18 mouse cellular contexts compared by ENCODE assay signal in the genomic region with DNA sequence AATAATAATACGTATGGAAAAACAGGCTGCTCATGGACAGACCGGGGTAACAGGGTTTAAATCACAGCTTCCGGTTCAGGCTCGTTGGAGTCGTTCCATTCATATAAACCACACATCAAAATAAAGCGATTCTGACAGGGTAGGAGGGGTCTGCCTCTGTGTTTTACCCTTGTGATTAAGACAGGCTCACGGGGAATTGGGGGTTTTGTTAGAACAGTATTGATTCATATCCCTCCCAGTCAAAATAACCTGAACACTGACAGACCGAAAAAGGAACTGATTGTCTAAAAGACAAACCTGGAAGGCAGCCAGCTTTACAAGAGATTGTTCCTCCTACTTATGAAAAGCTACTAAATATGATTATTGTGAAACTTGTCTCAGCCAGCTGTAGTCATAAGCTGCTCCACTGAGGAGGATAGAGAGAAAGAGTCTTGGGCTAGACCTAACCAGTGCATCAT.
A peak's percentile ranks its signal among the peaks of the same experiment; 100 is the strongest.
DNase-seq lines count a peak whose midpoint lies in the region; ATAC-seq and TF ChIP-seq lines count a peak whose summit lies in the region.
"Had no signal": no experiment of that assay in that cellular context is flagged by ENCODE, and none has a peak within 500 bp of the region (broad histone marks: within the 10 kb centered on the region; RNA-seq: fewer than 3 reads in every experiment).

No protein-coding gene starts in this region.

- H3K9ac ChIP-seq in embryonic facial prominence, embryonic 11.5 days (replicated peaks; ENCODE audit: low read length): no peak overlapping the region
- no peak overlapping the region for H3K9ac ChIP-seq in lung, embryonic 14.5 days
- H3K9ac ChIP-seq: intestine, embryonic 15.5 days; limb, embryonic 13.5 days; midbrain, embryonic 15.5 days had no signal

- H3K4me1 ChIP-seq in embryonic facial prominence, embryonic 11.5 days (ENCODE audit: control insufficient read depth, insufficient read depth, low read length): no peaks in the 10 kb centered on the region
- peaks cover 4% of the 10 kb centered on the region for H3K4me1 ChIP-seq in embryonic facial prominence, embryonic 10.5 days
- no peaks in the 10 kb centered on the region for H3K4me1 ChIP-seq in lung, embryonic 14.5 days (ENCODE audit: insufficient read depth)
- H3K4me1 ChIP-seq: intestine, embryonic 15.5 days; limb, embryonic 13.5 days; midbrain, embryonic 15.5 days had no signal

- no peak overlapping the region for H3K4me3 ChIP-seq in embryonic facial prominence, embryonic 11.5 days (ENCODE audit: low read depth, low read length)
- H3K4me3 ChIP-seq in embryonic facial prominence, embryonic 10.5 days: no peak overlapping the region
- H3K4me3 ChIP-seq in lung, embryonic 14.5 days (ENCODE audit: low read depth, low read length): no peak overlapping the region
- H3K4me3 ChIP-seq: heart, adult 2 months; intestine, embryonic 15.5 days; limb, embryonic 13.5 days; midbrain, embryonic 15.5 days had no signal

- H3K36me3 ChIP-seq in embryonic facial prominence, embryonic 11.5 days (replicated peaks; ENCODE audit: control insufficient read depth, insufficient read depth, low read depth, low read length): no peaks in the 10 kb centered on the region
- no peaks in the 10 kb centered on the region for H3K36me3 ChIP-seq in embryonic facial prominence, embryonic 10.5 days (replicated peaks)
- H3K36me3 ChIP-seq in lung, embryonic 14.5 days (ENCODE audit: insufficient read depth): no peaks in the 10 kb centered on the region
- H3K36me3 ChIP-seq: intestine, embryonic 15.5 days; limb, embryonic 13.5 days; midbrain, embryonic 15.5 days had no signal

- no peak for ATAC-seq in embryonic facial prominence, embryonic 11.5 days (replicated peaks; ENCODE audit: insufficient number of reproducible peaks, low FRiP score, low TSS enrichment, low read depth)
- peak; percentile 65; the same call in 1 of the 2 replicates for ATAC-seq in lung, embryonic 14.5 days (ENCODE audit: insufficient read depth)
- peak; percentile 60 for ATAC-seq in common myeloid progenitor, adult 5-6 weeks (replicated peaks; ENCODE audit: low read depth, poor library complexity, severe bottlenecking)
- ATAC-seq: intestine, embryonic 15.5 days; midbrain, embryonic 15.5 days had no signal

- 56% methylated on average over 8 of the region's 8 CpGs for WGBS in embryonic facial prominence, embryonic 11.5 days
- WGBS in embryonic facial prominence, embryonic 10.5 days: 74% methylated on average over 8 of the region's 8 CpGs
- WGBS in lung, embryonic 14.5 days: 38% methylated on average over 8 of the region's 8 CpGs

- TF ChIP-seq CTCF in lung, embryonic 14.5 days (IDR thresholded peaks at IDR 0.05; ENCODE audit: low read depth): no peak

- H3K9me3 ChIP-seq in embryonic facial prominence, embryonic 11.5 days (replicated peaks; ENCODE audit: control insufficient read depth, low read length): no peaks in the 10 kb centered on the region
- no peaks in the 10 kb centered on the region for H3K9me3 ChIP-seq in embryonic facial prominence, embryonic 10.5 days
- no peaks in the 10 kb centered on the region for H3K9me3 ChIP-seq in lung, embryonic 14.5 days (ENCODE audit: low read depth, low read length)
- H3K9me3 ChIP-seq: intestine, embryonic 15.5 days; limb, embryonic 13.5 days; midbrain, embryonic 15.5 days had no signal

- DNase-seq in embryonic facial prominence, embryonic 11.5 days (ENCODE audit: low spot score): peak; percentile 64
- DNase-seq in embryonic facial prominence, embryonic 10.5 days (ENCODE audit: low spot score): no peak
- DNase-seq in lung, embryonic 14.5 days: peak; percentile 73
- no peak for DNase-seq in lung, postnatal 25 days (ENCODE audit: low spot score)
- peak; percentile 66 for DNase-seq in retina, embryonic 14.5 days (ENCODE audit: low spot score)
- DNase-seq in gastrocnemius, postnatal 10 days: no peak
- DNase-seq in embryo, embryonic 10 days (ENCODE audit: low spot score): no peak
- DNase-seq: adrenal gland, adult 2 months; cerebellum, adult 8-10 months; embryo, embryonic 11 days; heart, adult 2 months; right cerebral cortex, postnatal 25 days; thymus, adult 18-20 months had no signal

- no peaks in the 10 kb centered on the region for H3K27me3 ChIP-seq in embryonic facial prominence, embryonic 11.5 days (ENCODE audit: control insufficient read depth, insufficient read depth, low read length)
- peaks cover 4% of the 10 kb centered on the region for H3K27me3 ChIP-seq in embryonic facial prominence, embryonic 10.5 days (replicated peaks; ENCODE audit: low read depth, poor library complexity, severe bottlenecking)
- no peaks in the 10 kb centered on the region for H3K27me3 ChIP-seq in lung, embryonic 14.5 days (ENCODE audit: insufficient read depth, low read length)
- H3K27me3 ChIP-seq: intestine, embryonic 15.5 days; midbrain, embryonic 15.5 days had no signal

- no peak overlapping the region for H3K27ac ChIP-seq in embryonic facial prominence, embryonic 11.5 days (replicated peaks; ENCODE audit: low read depth, low read length)
- no peak overlapping the region for H3K27ac ChIP-seq in embryonic facial prominence, embryonic 10.5 days (replicated peaks)
- H3K27ac ChIP-seq in lung, embryonic 14.5 days (ENCODE audit: low read depth): no peak overlapping the region
- H3K27ac ChIP-seq: heart, adult 2 months; intestine, embryonic 15.5 days; limb, embryonic 13.5 days; macrophage; midbrain, embryonic 15.5 days had no signal

- H3K4me2 ChIP-seq in embryonic facial prominence, embryonic 11.5 days (ENCODE audit: low read depth, low read length): no peak overlapping the region
- peak overlapping the region; percentile 30; the same call in 1 of the 2 replicates for H3K4me2 ChIP-seq in lung, embryonic 14.5 days
- H3K4me2 ChIP-seq: intestine, embryonic 15.5 days; limb, embryonic 13.5 days; midbrain, embryonic 15.5 days had no signal

Comparison
In these comparisons a context has a peak if more than half of its experiments do, and no peak if none do; other contexts are left out.
1. DNase-seq: peak in embryonic facial prominence, embryonic 11.5 days (single experiment), lung, embryonic 14.5 days (single experiment) and retina, embryonic 14.5 days (single experiment); none in embryonic facial prominence, embryonic 10.5 days (single experiment), lung, postnatal 25 days (single experiment), gastrocnemius, postnatal 10 days (single experiment) and embryo, embryonic 10 days (single experiment).